Mouse (Mus musculus) spleen, adult 2 months (tissue): ENCODE results near the gene Nsf. TPM values are rescaled to one million over a fixed set of nuclear protein-coding genes. Genes with fewer than 3 reads are reported as not detected.

Experiments used
- DNase-seq, 2 experiments: peaks; one replicate each; pipeline versions ENCODE4 v3.0.0 to v3.0.0-alpha.2; 2012 to 2021; ENCODE audit warnings: low spot score in 2 of 2, low read depth in 1 of 2
- H3K27ac ChIP-seq: fragments of 200-500 bp; 2 replicates; pipeline ENCODE4 v1.5.1; 2012; ENCODE audit warnings: low read length, inconsistent platforms; ENCODE audit not compliant: insufficient read depth
- H3K27me3 ChIP-seq: fragments of 200-500 bp; 2 replicates; pipeline ENCODE4 v1.6.1; 2012; ENCODE audit warnings: mild to moderate bottlenecking, moderate library complexity, low read length, inconsistent platforms; ENCODE audit not compliant: control insufficient read depth, insufficient read depth
- H3K36me3 ChIP-seq: fragments of 200-500 bp; 2 replicates; pipeline ENCODE4 v1.6.1; 2012; ENCODE audit warnings: mild to moderate bottlenecking, low read length, inconsistent platforms; ENCODE audit not compliant: control insufficient read depth, insufficient read depth
- H3K4me1 ChIP-seq: fragments of 200-500 bp; 2 replicates; pipeline ENCODE4 v1.6.1; 2011; ENCODE audit warnings: inconsistent platforms; ENCODE audit not compliant: control insufficient read depth, insufficient read depth, insufficient read length
- H3K4me3 ChIP-seq: fragments of 200-500 bp; 2 replicates; pipeline ENCODE4 v1.5.1; 2011; ENCODE audit warnings: mild to moderate bottlenecking, inconsistent platforms; ENCODE audit not compliant: insufficient read depth, insufficient read length; ENCODE audit errors: extremely low read depth
- CTCF ChIP-seq: fragments of 200-500 bp; IDR thresholded peaks from 2 replicates; pipeline ENCODE4 v1.5.1; 2011; ENCODE audit warnings: mild to moderate bottlenecking, inconsistent platforms; ENCODE audit not compliant: insufficient read depth, insufficient read length, insufficient replicate concordance; ENCODE audit errors: extremely low read depth
- POLR2A ChIP-seq: fragments of 200-500 bp; IDR thresholded peaks from 2 replicates; pipeline ENCODE4 v1.6.1; 2011; ENCODE audit warnings: low read depth, low read length, inconsistent platforms
- WGBS: fragments of 180-500 bp; shearing (Covaris S2); methylation state at CpG from one replicate; pipeline ENCODE4 v1.1.7; 2018; 5-methylcytosine and 5-hydroxymethylcytosine counted together
- polyA plus RNA-seq: library from polyadenylated mRNA; depleted of rRNA; stranded (reverse); fragments of >200 nt; gene quantifications from 2 replicates; pipeline ENCODE4 v1.2.3, GENCODE M21; 2012

Gene Nsf
- polyA plus RNA-seq, 1 experiment, result 36.8 TPM

DNA sequence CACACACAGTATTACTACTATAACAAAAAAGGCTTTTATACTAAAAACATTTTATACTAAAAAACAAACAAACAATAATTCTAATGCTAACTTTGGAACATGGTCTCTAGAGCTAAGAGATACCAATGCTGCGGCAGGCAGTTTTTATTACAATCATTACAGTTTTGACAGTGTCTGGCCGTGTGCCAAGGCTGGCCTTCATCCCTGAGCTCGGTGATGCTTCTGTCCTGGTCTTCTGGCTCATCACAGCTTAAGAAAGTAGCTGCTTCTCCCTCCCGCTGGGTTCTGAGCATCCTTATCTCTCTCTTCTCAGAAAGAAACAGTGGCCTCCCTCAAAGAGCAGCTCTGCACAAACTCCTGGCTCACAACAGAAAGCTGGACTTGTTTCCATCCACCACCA is 123.9 kb downstream of the Nsf start:
- WGBS, result 85% methylated on average over 4 of the region's 4 CpGs
- DNase-seq, result no peak
- no peak overlapping the region for H3K4me3 ChIP-seq
- H3K36me3 ChIP-seq, result peaks cover 18% of the 10 kb centered on the region
- no peaks in the 10 kb centered on the region for H3K27me3 ChIP-seq
- TF ChIP-seq POLR2A (no peak), CTCF (no peak)
- H3K27ac ChIP-seq, result no peak overlapping the region
- no peaks in the 10 kb centered on the region for H3K4me1 ChIP-seq

DNA sequence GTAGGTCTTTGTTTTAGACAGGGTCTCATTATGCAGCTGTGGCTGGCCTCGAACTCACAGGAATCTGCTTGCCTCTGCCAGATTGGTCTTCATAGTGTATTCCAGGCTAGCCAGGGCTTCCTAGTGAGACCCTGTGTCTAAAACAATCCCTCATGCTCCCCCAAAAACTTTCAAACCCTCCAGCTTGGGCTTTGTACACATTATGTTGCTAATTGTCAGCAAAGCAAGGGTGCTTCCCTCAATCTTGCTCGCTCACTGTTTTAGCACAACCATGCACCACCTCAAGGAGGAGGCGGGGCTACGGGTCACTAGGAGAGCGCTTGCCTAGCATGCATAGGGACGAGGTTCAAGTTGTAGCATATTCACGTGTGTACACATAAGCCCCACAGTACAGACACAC is 125.0 kb downstream of the Nsf start:
- no peak overlapping the region for H3K27ac ChIP-seq
- no peaks in the 10 kb centered on the region for H3K27me3 ChIP-seq
- H3K4me1 ChIP-seq, result no peaks in the 10 kb centered on the region
- H3K4me3 ChIP-seq, result no peak overlapping the region
- no peak for TF ChIP-seq CTCF
- no peak for TF ChIP-seq POLR2A
- 95% methylated on average over 7 of the region's 7 CpGs for WGBS
- DNase-seq, result no peak
- H3K36me3 ChIP-seq, result peaks cover 20% of the 10 kb centered on the region

DNA sequence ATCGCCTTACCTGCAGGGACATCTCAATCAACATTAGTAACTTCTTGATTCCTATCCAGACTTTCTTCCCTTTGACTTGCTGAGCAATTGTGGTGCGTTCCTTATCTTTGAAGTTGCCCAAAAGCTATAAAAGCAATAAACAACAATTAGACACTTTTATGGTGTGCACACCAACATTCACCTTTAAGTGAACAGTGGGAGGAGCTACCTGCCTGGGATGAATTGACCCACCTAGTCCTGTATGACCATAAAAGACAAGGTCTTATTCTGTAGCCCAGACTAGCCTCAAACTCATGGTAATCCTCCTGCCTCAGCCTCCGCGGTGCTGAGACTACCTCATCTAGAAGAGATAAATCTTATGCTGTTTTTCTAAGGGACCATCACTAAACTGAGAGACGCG is 126.7 kb downstream of the Nsf start:
- H3K27ac ChIP-seq, result no peak overlapping the region
- peaks cover 28% of the 10 kb centered on the region for H3K36me3 ChIP-seq
- H3K4me3 ChIP-seq, result no peak overlapping the region
- 95% methylated on average over 6 of the region's 6 CpGs for WGBS
- no peaks in the 10 kb centered on the region for H3K27me3 ChIP-seq
- no peaks in the 10 kb centered on the region for H3K4me1 ChIP-seq
- no peak for DNase-seq
- TF ChIP-seq POLR2A, result no peak
- TF ChIP-seq CTCF, result no peak

DNA sequence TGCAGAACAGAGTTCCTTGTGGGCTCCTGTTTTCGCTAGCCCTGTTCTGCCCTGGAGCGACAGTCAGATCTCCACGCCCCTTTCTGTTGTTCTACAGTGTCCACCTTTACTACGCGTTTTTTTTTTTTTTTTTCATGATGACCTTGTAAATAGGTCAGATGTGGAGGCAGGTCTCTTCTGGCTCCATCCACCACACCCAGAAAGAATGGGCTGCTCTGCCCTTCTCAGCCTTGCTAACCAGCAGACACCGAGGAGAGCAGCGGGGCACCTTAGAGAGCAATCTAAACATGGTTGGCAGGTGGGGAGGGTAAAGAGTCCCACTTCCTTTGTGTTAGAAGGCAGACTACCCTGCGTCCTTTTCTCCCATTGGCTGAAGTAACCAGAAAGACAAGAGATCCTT is 137.1 kb downstream of the Nsf start:
- 91% methylated on average over 8 of the region's 8 CpGs for WGBS
- no peak for DNase-seq
- Histone ChIP-seq H3K27ac (no peak overlapping the region), H3K4me3 (no peak overlapping the region), H3K27me3 (no peaks in the 10 kb centered on the region), H3K36me3 (peaks cover 7% of the 10 kb centered on the region), H3K4me1 (no peaks in the 10 kb centered on the region)
- TF ChIP-seq POLR2A (no peak), CTCF (no peak)

DNA sequence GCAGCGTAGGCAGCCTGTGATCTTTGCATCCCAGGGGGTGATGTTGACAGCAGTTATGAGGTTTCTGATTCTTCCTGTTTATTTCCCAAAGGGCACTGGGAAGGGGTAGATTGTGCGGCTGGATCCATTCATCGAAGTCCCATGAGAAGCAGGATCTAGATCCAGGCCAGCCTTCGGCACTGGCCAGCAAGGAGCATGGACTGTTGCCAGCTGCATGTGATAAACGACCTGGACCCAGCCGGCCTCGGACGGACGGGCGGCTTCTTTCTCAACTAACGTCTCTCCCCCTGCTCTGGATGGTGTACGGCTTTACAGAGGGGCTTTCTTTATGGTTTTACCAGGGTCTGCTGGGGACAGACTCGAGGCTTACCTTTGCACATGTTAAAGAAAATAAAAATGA is 137.9 kb downstream of the Nsf start:
- TF ChIP-seq POLR2A (no peak), CTCF (no peak)

DNA sequence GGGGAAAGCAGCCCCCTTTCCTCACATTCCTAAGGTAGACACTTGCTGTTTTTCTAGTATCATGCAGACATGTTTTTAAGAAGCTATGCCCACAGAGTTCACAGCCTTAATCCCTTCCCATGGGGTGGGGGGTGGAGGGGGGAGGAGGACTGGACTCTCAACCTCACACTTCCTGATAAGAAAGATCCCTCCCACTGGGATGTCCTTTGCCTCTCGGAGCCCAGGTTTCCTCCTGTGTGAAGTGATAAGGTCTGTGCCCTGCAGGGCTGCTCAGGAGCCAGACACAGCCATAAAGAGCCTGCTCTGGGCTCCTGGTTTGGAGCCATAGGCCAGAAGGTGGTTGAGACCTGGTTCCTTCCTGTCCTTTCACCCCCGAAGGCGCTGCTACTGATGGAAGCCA is 139.0 kb downstream of the Nsf start:
- 0 out of 2 replicates have a peak, but pooled peaks cover 4% of the 10 kb centered on the region for H3K36me3 ChIP-seq
- no peak overlapping the region for H3K4me3 ChIP-seq
- no peak overlapping the region for H3K27ac ChIP-seq
- WGBS, result 14% methylated on average over 3 of the region's 3 CpGs
- TF ChIP-seq CTCF, result no peak
- no peaks in the 10 kb centered on the region; the same call in 1 of the 2 replicates for H3K4me1 ChIP-seq
- DNase-seq, result no peak
- H3K27me3 ChIP-seq, result peaks cover 2% of the 10 kb centered on the region; the same call in 1 of the 2 replicates

More for the DNA sequence above, 137.9 kb downstream of the Nsf start:
- Histone ChIP-seq H3K27ac (no peak overlapping the region), H3K27me3 (no peaks in the 10 kb centered on the region), H3K4me3 (no peak overlapping the region), H3K4me1 (no peaks in the 10 kb centered on the region), H3K36me3 (peaks cover 7% of the 10 kb centered on the region)
- DNase-seq, result no peak
- 82% methylated on average over 13 of the region's 13 CpGs for WGBS

DNA sequence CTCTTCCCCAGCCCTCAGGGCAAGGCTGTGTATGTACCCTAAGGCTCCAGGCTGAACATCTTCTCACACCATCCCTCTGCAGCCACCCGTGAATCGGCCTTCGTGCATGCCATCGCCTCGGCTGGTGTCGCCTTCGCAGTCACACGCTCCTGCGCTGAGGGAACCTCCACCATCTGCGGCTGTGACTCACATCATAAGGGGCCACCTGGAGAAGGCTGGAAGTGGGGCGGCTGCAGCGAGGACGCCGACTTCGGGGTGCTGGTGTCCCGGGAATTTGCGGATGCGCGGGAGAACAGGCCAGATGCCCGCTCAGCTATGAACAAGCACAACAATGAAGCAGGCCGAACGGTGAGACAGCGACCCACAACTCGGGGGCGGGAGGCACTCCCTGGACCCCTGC is 142.6 kb downstream of the Nsf start:
- DNase-seq, result no peak
- WGBS, result 79% methylated on average over 25 of the region's 25 CpGs
- Histone ChIP-seq H3K36me3 (no peaks in the 10 kb centered on the region), H3K27ac (no peak overlapping the region), H3K27me3 (peaks cover 6% of the 10 kb centered on the region), H3K4me3 (no peak overlapping the region), H3K4me1 (no peaks in the 10 kb centered on the region; the same call in 1 of the 2 replicates)
- no peak for TF ChIP-seq CTCF
- TF ChIP-seq POLR2A, result no peak
